Mouse (Mus musculus) kidney, postnatal 14 days (tissue): ENCODE measurements around the gene Rdh14.

Experiments used
- DNase-seq: peaks from one replicate; pipeline ENCODE4 v3.0.0; 2022; ENCODE audit warnings: mixed read lengths

Rdh14 gene

GRCm38 (mm10) chr12:10390671-10391441 lies at the start of gene Rdh14:
Rdh14 (plus strand) TSS chr12:10390772.
- DNase-seq: peak; percentile 97

DNA sequence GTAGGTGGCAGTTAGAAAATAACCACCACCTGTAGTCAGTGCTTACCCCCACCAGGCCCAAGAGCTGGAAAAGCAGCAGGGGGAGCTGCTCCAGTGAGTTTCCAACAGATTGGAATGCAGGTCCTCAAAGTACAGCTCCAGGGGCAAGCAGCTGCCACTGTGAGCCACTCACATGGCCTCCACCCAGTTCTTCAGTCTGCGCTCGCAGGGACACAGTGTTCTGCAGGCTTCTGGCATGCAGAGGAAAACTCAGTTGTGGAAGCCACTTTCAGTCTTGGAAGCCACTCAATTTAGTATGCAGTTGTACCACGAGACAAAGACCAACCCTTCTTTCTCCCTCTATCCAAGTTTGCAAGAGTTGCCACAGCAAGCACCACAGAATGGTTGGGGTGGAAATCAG lies 39.9 kb upstream of the Rdh14 start:
- DNase-seq: no peak

DNA sequence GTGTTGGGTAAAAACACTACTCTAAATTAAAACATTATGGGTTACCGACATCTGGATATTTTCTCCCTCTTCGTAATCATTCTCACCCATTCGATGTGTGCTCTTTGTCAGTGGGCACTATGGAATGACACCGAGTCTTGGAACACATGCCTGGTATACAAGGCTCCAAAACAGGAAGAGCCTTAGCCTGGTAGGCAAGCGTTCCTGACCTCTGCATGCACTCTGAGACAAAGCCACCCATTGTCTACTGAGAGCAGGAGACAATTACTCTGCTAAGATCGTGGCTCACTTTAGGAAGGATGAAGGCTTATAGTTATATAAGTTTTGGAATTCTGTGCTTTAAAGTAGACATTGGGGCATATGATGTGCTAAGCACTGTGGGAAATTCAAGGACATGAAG lies 32.8 kb upstream of the Rdh14 start:
- DNase-seq: no peak

DNA sequence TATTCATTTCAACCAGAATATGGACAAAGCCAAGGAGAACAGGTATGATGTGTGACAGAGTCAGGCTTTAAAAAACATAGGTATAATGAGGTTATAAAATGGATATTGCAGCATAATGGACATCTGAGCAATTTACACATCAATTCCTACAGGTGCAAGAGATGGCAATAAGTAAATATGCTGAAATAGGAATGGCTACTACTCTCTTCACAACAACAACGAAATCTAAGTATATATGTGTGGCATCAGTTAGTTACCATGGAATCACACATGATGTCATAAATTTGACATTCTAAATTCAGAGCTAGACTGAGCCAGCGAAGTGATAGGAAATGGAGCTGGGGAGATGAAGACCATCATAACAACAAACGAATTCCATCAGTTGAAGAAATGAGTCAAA lies 20.9 kb upstream of the Rdh14 start, which contains the start of gene Nt5c1b:
TSS of gene Nt5c1b (plus strand) at position 301 of the 400 bp plus-strand sequence.
- no peak for DNase-seq

- no peak for DNase-seq
Observed at GRCm38 (mm10) chr12:10400788-10401187, 10.2 kb downstream of the Rdh14 start.

DNA sequence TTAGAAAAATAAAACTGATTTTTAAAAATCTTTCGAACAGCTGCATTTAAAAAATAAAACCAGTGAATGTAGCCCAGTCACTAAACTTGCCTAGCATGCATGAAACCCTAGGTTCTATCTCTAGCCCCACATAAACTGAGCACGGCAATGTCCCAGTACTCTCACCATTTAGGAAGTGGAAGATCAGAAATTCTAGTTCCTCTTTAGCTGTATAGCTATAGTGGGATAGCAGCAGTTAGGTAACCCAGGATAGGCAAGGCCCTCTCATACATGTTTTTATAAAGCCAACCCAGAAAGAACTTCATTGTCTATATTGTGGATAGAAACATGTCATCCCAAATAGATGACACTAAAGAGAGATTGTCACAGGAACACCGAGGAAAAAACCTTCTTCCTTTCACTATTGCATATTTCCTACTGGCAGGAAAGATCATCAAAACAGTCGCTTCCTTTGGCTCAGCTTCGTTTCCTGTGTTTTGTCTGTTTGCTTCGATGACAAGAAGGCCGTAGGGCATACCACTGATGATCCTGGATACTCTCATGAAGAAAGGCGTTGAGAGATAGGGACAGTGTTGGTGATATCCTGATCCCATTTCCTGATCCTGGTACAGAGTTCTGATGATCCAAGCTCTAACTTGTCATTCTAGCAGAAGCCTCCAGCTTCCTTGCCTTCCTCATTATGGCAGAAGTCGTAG lies 12.0 kb downstream of the Rdh14 start:
- peak; percentile 7 for DNase-seq

DNA sequence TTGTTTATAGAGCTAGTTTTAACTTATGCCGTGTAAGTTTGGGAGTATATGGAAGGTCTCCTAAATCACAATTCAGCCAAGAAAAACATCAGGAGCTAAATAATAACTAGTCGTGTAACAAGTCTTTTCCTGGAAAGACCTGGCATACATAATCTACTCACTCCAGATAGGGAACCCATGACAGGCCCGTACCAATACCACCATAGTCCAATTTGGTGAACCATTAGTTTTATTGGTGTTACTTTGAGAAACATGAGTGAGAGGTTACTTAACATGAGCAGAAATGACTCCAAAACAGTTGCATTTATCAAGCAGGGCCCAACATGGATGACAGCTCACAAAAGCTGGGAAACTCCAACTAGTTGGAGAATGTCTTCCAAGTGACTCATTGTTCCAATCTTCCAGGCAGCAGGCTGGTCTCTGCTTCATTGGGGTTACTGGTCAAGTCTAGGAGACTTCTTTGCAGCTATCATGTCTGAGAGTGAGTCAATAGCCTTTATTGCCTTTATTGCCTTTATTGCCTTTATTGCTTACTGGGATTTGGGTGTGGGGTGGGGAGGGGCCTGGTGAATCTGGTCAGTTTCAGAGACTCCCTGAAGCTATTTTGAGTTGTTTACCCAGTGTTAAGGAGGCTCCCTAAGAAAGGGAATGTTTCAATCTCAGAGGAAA lies 20.1 kb downstream of the Rdh14 start:
- no peak for DNase-seq

DNA sequence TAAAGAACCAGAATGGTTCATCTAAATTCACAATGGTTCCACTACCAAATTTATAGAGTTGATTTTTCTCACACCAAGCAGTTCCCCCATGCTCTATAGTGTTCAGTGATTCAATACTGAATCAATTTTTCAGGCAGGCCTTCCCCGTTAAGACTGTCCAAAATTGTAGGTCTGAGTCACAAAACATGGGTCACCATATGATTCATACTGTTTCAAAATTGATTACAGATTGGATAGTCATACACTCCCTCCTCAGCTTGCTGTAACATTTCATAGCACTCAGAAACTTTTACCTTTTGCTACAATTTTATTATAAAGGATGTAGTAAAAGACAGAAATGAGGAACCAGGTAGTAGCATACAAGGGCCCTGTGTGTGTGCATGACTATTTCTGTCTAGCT lies 20.9 kb downstream of the Rdh14 start:
- no peak for DNase-seq

- DNase-seq: no peak
Observed at GRCm38 (mm10) chr12:10422347-10422746, 31.8 kb downstream of the Rdh14 start.

DNA sequence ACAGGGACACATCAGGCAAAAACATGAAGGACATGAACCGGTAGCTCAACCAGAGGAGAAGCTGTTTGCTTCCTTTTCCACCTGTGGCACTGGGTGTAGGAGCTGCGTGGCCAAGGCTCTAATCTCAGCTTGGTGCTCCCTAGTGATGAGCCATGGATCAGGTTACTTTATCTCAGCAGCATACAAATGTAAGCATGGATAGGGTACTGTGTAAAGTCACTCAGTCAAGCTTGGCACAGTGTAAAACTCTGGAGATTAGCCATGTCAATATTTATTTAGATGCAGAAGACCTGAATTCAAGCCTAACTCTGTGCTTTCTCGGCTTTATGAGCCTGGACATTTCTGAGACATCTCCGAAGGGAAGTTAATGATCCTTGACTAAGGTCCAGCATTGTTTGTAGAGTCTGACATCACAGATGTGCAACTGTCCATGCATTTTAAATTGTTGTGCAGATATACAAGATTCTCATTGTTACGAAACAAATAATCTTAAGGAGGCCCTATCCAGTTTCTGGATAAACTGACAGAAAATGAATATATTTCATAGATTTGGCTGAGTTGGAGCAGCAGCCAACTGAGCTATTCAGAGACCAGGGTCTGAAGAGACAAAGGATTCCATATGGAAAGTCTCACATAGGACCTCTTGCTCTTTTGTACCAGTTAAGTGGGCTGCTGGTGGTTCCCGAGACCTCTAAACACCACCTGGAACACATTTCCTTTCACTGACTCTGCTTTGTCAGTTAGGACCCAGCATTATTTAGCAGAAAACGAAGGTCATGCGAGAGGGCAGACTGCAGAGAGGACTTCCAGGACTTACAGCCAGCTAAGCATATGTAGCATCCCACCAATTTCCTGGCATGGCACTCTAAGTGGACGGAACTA lies 35.7 kb downstream of the Rdh14 start:
- no peak for DNase-seq

- DNase-seq: no peak
Observed at GRCm38 (mm10) chr12:10430999-10431398, 40.4 kb downstream of the Rdh14 start.

- DNase-seq: peak; percentile 77
Observed at GRCm38 (mm10) chr12:10438054-10439001, 47.8 kb downstream of the Rdh14 start.

- peak; percentile 18 for DNase-seq
Observed at GRCm38 (mm10) chr12:10439483-10440235, 49.1 kb downstream of the Rdh14 start.
